Mouse (Mus musculus): ENCODE data around the gene Enox1. TPM values are rescaled to one million over a fixed set of nuclear protein-coding genes. Genes with fewer than 3 reads are reported as not detected.

Gene Enox1
- polyA plus RNA-seq, 1 experiment from 2014 or later, result 6.2 TPM

DNA sequence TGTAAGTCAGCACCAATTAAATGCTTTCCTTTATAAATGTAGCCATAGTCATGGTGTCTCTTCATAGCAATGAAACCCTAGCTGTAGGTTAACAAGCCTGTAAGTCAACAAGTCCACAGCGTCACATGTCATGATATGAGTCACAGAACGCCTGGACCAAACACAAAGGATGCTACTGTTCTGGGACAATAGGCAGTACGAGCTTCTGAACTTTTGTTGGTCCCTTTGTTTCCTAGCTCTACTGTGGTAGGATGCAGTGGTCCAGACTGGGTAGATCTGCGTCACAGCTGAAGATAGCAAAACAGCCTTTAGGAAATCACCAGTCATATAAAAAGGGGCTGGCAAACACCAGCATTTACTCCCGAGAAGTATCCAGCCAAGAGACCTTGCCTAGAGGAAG is 135.2 kb downstream of the Enox1 start:
- Histone ChIP-seq H3K36me3 (ENCODE audit: control insufficient read depth, insufficient read depth, low read length) (no peaks in the 10 kb centered on the region), H3K9me3 (ENCODE audit: control insufficient read depth, low read length) (no peaks in the 10 kb centered on the region), H3K4me2 (ENCODE audit: low read length) (no peak overlapping the region), H3K4me1 (replicated peaks; ENCODE audit: control insufficient read depth, insufficient read depth, low read length) (no peaks in the 10 kb centered on the region), H3K27ac (ENCODE audit: low read depth) (no peak overlapping the region), H3K9ac (ENCODE audit: low read length) (no peak overlapping the region), H3K27me3 (replicated peaks; ENCODE audit: control insufficient read depth, insufficient read depth, low read length) (no peaks in the 10 kb centered on the region), H3K4me3 (ENCODE audit: low read depth, low read length) (no peak overlapping the region)
- 92% methylated on average over 5 of the region's 5 CpGs for WGBS
- ATAC-seq (replicated peaks; ENCODE audit: low FRiP score, low TSS enrichment, low read depth) (no peak), DNase-seq (ENCODE audit: low spot score) (no peak)

DNA sequence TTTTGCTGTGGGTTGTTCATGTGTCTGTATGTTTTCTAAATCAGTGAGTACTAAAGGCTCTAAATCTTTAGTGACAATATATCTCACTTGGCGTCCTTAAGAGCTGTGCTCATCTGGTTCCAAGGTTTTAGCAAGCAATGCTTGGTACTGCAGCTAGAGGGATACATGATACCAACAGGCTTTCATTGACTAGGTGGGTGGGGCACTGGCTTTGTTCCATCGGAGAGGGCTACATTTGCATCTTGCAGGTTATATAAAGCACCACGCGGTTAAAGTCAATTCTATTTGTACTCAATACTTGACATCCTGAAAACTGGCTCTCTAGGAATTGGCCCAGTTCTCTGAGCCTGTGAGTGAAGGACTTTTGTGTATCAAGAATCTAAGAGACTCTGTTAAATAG is 140.5 kb downstream of the Enox1 start:
- no peak overlapping the region for H3K4me3 ChIP-seq (ENCODE audit: low read depth, low read length)
- DNase-seq (ENCODE audit: low spot score), result no peak
- H3K4me2 ChIP-seq (ENCODE audit: low read length), result no peak overlapping the region
- ATAC-seq (replicated peaks; ENCODE audit: low FRiP score, low TSS enrichment, low read depth), result no peak
- H3K27ac ChIP-seq (ENCODE audit: low read depth), result no peak overlapping the region
- H3K27me3 ChIP-seq (replicated peaks; ENCODE audit: control insufficient read depth, insufficient read depth, low read length), result no peaks in the 10 kb centered on the region
- H3K9ac ChIP-seq (ENCODE audit: low read length), result no peak overlapping the region
- H3K36me3 ChIP-seq (ENCODE audit: control insufficient read depth, insufficient read depth, low read length), result no peaks in the 10 kb centered on the region
- no peaks in the 10 kb centered on the region for H3K9me3 ChIP-seq (ENCODE audit: control insufficient read depth, low read length)
- no peaks in the 10 kb centered on the region for H3K4me1 ChIP-seq (replicated peaks; ENCODE audit: control insufficient read depth, insufficient read depth, low read length)
- WGBS, result 80% methylated on average over 4 of the region's 4 CpGs

DNA sequence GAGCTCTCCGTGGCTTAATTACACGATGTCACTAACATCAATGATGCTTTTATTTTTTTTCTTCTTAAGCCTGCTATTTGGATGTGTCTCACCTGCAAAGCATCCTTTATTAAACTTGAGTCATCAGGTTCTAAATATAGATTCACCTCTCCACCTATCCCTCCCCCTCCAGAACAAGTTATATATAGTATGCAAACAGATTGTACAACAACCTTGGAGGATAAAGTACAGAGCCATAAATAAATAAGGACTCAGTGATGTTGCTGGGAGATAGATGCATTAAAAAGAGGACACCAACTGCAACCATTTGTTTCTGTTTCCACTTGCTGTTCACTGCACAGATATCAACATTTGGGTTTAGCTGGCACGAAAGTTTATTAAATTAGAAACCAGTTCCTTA is 141.8 kb downstream of the Enox1 start:
- H3K4me1 ChIP-seq (replicated peaks; ENCODE audit: control insufficient read depth, insufficient read depth, low read length), result no peaks in the 10 kb centered on the region
- no peak overlapping the region for H3K9ac ChIP-seq (ENCODE audit: low read length)
- no peak overlapping the region for H3K27ac ChIP-seq (ENCODE audit: low read depth)
- no peaks in the 10 kb centered on the region for H3K9me3 ChIP-seq (ENCODE audit: control insufficient read depth, low read length)
- DNase-seq (ENCODE audit: low spot score) (no peak), ATAC-seq (replicated peaks; ENCODE audit: low FRiP score, low TSS enrichment, low read depth) (no peak)
- H3K36me3 ChIP-seq (ENCODE audit: control insufficient read depth, insufficient read depth, low read length), result no peaks in the 10 kb centered on the region
- no peak overlapping the region for H3K4me2 ChIP-seq (ENCODE audit: low read length)
- H3K27me3 ChIP-seq (replicated peaks; ENCODE audit: control insufficient read depth, insufficient read depth, low read length), result no peaks in the 10 kb centered on the region
- H3K4me3 ChIP-seq (ENCODE audit: low read depth, low read length), result no peak overlapping the region
- 87% methylated on average over 3 of the region's 3 CpGs for WGBS

DNA sequence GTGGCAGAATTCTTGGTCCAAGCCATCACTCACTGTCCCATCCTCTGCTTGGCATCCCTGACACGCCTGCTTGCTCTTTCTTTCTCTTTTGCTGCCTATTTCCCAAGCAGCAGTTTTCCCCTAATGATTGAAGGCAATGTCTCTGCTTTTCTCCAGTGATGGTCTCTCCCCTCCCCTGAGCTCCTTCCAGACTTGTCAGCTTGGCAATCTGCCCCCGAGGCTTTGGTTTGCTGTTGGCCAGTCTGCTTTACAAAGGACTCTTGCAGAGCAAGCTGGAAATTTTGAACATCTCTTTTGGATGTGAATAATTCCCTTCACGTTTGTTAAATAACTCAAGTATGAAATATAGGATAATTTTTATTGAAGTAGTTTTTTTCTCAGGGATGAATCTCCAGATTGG is 153.0 kb downstream of the Enox1 start:
- H3K4me2 ChIP-seq (ENCODE audit: low read length), result no peak overlapping the region
- no peak overlapping the region for H3K9ac ChIP-seq (ENCODE audit: low read length)
- H3K27me3 ChIP-seq (replicated peaks; ENCODE audit: control insufficient read depth, insufficient read depth, low read length), result no peaks in the 10 kb centered on the region
- no peaks in the 10 kb centered on the region for H3K4me1 ChIP-seq (replicated peaks; ENCODE audit: control insufficient read depth, insufficient read depth, low read length)
- 51% methylated on average over 3 of the region's 3 CpGs for WGBS
- H3K27ac ChIP-seq (ENCODE audit: low read depth), result no peak overlapping the region
- no peak overlapping the region for H3K4me3 ChIP-seq (ENCODE audit: low read depth, low read length)
- no peaks in the 10 kb centered on the region for H3K9me3 ChIP-seq (ENCODE audit: control insufficient read depth, low read length)
- ATAC-seq (replicated peaks; ENCODE audit: low FRiP score, low TSS enrichment, low read depth) (no peak), DNase-seq (ENCODE audit: low spot score) (no peak)
- H3K36me3 ChIP-seq (ENCODE audit: control insufficient read depth, insufficient read depth, low read length), result no peaks in the 10 kb centered on the region

DNA sequence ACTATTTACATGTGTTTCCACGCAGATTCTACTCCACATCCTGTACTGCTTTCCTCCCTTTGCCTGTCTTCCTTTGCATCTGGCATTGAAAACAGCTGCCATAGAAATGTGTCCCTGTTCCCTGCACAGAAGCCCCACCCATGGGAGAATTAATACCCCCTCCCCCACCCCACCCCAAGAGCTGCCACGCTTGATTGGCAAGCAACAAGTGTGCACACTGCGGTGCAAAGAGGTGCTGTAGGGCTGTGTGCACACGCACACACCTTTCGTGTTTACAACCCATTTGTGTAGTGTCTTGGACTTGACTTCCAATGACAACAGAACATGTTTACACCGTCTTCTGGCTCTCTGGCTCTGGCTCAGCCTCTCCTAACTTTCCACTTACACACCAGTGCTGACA is 154.9 kb downstream of the Enox1 start:
- no peak overlapping the region for H3K4me2 ChIP-seq (ENCODE audit: low read length)
- WGBS, result 74% methylated on average over 6 of the region's 6 CpGs
- no peaks in the 10 kb centered on the region for H3K9me3 ChIP-seq (ENCODE audit: control insufficient read depth, low read length)
- H3K36me3 ChIP-seq (ENCODE audit: control insufficient read depth, insufficient read depth, low read length), result no peaks in the 10 kb centered on the region
- H3K27ac ChIP-seq (ENCODE audit: low read depth), result no peak overlapping the region
- no peaks in the 10 kb centered on the region for H3K27me3 ChIP-seq (replicated peaks; ENCODE audit: control insufficient read depth, insufficient read depth, low read length)
- H3K9ac ChIP-seq (ENCODE audit: low read length), result no peak overlapping the region
- ATAC-seq (replicated peaks; ENCODE audit: low FRiP score, low TSS enrichment, low read depth) (no peak), DNase-seq (ENCODE audit: low spot score) (no peak)
- H3K4me3 ChIP-seq (ENCODE audit: low read depth, low read length), result no peak overlapping the region
- H3K4me1 ChIP-seq (replicated peaks; ENCODE audit: control insufficient read depth, insufficient read depth, low read length), result no peaks in the 10 kb centered on the region

DNA sequence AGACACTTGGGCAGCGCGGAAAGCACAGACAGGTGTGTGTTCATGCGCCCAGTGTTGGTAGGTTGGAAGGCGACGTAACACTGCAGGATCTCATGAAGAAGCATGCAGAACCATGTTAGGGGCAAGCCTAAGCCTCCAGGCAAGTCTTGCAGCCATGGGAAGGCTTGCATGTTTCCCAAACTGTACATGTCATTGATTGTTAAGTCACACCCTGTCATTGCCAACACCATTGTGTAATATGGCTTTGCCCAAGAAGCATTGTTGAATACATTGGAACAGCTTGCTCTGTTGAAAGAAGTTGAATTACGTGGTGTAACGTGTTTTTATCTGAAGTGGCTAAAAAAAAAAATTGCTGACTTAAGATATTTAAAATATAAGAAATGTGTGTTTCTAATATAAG is 162.8 kb downstream of the Enox1 start:
- WGBS, result 94% methylated on average over 7 of the region's 7 CpGs
- no peak for DNase-seq (ENCODE audit: low spot score)
- Histone ChIP-seq H3K4me3 (ENCODE audit: low read depth, low read length) (no peak overlapping the region), H3K9me3 (ENCODE audit: control insufficient read depth, low read length) (no peaks in the 10 kb centered on the region), H3K27me3 (replicated peaks; ENCODE audit: control insufficient read depth, insufficient read depth, low read length) (no peaks in the 10 kb centered on the region), H3K9ac (ENCODE audit: low read length) (no peak overlapping the region), H3K4me1 (replicated peaks; ENCODE audit: control insufficient read depth, insufficient read depth, low read length) (no peaks in the 10 kb centered on the region), H3K4me2 (ENCODE audit: low read length) (no peak overlapping the region), H3K36me3 (ENCODE audit: control insufficient read depth, insufficient read depth, low read length) (no peaks in the 10 kb centered on the region), H3K27ac (ENCODE audit: low read depth) (no peak overlapping the region)
- ATAC-seq (replicated peaks; ENCODE audit: low FRiP score, low TSS enrichment, low read depth), result no peak

DNA sequence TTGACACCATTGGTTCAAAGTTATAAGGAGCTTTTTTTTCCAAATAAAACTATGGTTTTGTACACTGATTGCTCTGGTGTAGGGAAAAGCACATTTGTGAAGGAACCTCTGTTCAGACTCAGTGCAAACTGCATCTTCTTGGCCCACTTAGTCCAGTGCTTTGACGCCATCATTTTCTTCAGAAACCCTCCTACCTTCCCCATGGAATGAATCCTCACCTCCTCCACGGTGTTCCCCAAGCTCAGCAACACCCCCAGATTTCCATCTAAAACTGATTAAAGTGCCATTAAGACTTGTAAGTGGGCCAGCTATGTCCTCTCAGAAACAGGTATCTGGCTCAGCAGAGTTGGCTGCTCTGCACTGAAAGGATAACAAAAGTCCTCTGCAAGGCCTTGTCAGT is 167.8 kb downstream of the Enox1 start:
- no peak for ATAC-seq (replicated peaks; ENCODE audit: low FRiP score, low TSS enrichment, low read depth)

DNA sequence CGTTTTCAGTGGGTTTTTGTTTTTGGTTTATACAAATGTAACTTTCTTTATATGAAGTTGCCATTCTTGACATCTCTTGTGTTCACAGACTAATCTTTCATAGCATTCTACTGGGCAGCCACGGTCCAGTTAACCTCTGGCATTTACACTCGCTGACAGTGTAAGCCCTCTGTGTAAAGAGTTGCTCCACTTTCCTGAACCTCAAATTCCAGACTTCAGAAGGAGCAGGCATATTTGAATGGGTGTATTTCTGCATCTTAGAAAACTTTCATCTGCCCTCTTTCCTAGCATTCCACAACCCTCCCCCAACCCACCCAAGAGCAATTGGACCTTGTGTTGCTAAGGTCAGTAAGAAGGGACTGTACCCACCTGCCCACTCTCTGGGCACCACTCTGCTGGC is 171.1 kb downstream of the Enox1 start:
- WGBS, result 72% methylated on average over 3 of the region's 3 CpGs
- ATAC-seq (replicated peaks; ENCODE audit: low FRiP score, low TSS enrichment, low read depth), result no peak
- no peak overlapping the region for H3K27ac ChIP-seq (ENCODE audit: low read depth)

More for the DNA sequence above, 167.8 kb downstream of the Enox1 start:
- Histone ChIP-seq H3K27ac (ENCODE audit: low read depth) (no peak overlapping the region), H3K4me1 (replicated peaks; ENCODE audit: control insufficient read depth, insufficient read depth, low read length) (no peaks in the 10 kb centered on the region), H3K4me3 (ENCODE audit: low read depth, low read length) (no peak overlapping the region), H3K9ac (ENCODE audit: low read length) (no peak overlapping the region), H3K36me3 (ENCODE audit: control insufficient read depth, insufficient read depth, low read length) (no peaks in the 10 kb centered on the region), H3K27me3 (replicated peaks; ENCODE audit: control insufficient read depth, insufficient read depth, low read length) (no peaks in the 10 kb centered on the region), H3K4me2 (ENCODE audit: low read length) (no peak overlapping the region), H3K9me3 (ENCODE audit: control insufficient read depth, low read length) (no peaks in the 10 kb centered on the region)
- DNase-seq (ENCODE audit: low spot score), result no peak
- WGBS, result 88% methylated on average over 2 of the region's 2 CpGs

DNA sequence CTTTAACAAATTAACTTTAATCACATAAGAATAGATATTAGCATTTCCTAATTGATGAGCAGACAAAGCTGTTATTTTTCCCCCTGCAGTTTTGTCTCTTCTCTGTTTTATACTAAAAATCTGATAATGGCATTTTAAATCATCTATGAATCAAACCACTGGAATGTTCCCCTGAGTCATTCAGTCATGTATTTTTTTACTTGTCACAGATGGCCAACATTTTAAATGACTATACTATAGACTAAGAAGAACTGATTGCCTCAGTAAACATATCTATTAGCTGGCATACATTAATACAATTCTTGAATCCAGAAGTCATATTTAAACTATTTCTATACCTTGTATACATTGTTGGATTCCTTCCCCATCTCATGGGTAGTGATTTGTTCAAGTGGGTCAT is 173.2 kb downstream of the Enox1 start:
- Histone ChIP-seq H3K4me3 (ENCODE audit: low read depth, low read length) (no peak overlapping the region), H3K4me1 (replicated peaks; ENCODE audit: control insufficient read depth, insufficient read depth, low read length) (no peaks in the 10 kb centered on the region), H3K4me2 (ENCODE audit: low read length) (no peak overlapping the region), H3K36me3 (ENCODE audit: control insufficient read depth, insufficient read depth, low read length) (no peaks in the 10 kb centered on the region), H3K27me3 (replicated peaks; ENCODE audit: control insufficient read depth, insufficient read depth, low read length) (no peaks in the 10 kb centered on the region), H3K9ac (ENCODE audit: low read length) (no peak overlapping the region), H3K9me3 (ENCODE audit: control insufficient read depth, low read length) (no peaks in the 10 kb centered on the region), H3K27ac (ENCODE audit: low read depth) (no peak overlapping the region)
- DNase-seq (ENCODE audit: low spot score) (no peak), ATAC-seq (replicated peaks; ENCODE audit: low FRiP score, low TSS enrichment, low read depth) (no peak)

More for the DNA sequence above, 171.1 kb downstream of the Enox1 start:
- Histone ChIP-seq H3K4me1 (replicated peaks; ENCODE audit: control insufficient read depth, insufficient read depth, low read length) (no peaks in the 10 kb centered on the region), H3K27me3 (replicated peaks; ENCODE audit: control insufficient read depth, insufficient read depth, low read length) (no peaks in the 10 kb centered on the region), H3K36me3 (ENCODE audit: control insufficient read depth, insufficient read depth, low read length) (no peaks in the 10 kb centered on the region), H3K4me2 (ENCODE audit: low read length) (no peak overlapping the region), H3K9me3 (ENCODE audit: control insufficient read depth, low read length) (no peaks in the 10 kb centered on the region), H3K9ac (ENCODE audit: low read length) (no peak overlapping the region), H3K4me3 (ENCODE audit: low read depth, low read length) (no peak overlapping the region)
- DNase-seq (ENCODE audit: low spot score), result no peak

Measured in intestine, embryonic 14.5 days (tissue).